Mouse (Mus musculus) heart, postnatal 0 days (tissue): ENCODE measurements around the gene Hmcn1. TPM values are rescaled to one million over a fixed set of nuclear protein-coding genes. Genes with fewer than 3 reads are reported as not detected.
A peak's percentile ranks its signal among the peaks of the same experiment; 100 is the strongest.

Source experiments
- ATAC-seq: fragments of 200-750 bp; cut with Nextera tagmentation; 2 replicates; pipeline ENCODE4 v1.8.0; 2017; ENCODE audit warnings: low read depth, moderate number of reproducible peaks, moderate library complexity; ENCODE audit not compliant: insufficient read depth
- DNase-seq: peaks from one replicate; pipeline ENCODE4 v3.0.0-alpha.2; 2016; ENCODE audit warnings: low spot score
- H3K27ac ChIP-seq: fragments of 300-500 bp; sonication (generic); 2 replicates; pipeline ENCODE4 v1.5.1; 2014; ENCODE audit warnings: low read depth, mild to moderate bottlenecking
- H3K27me3 ChIP-seq: fragments of 300-500 bp; sonication (generic); 2 replicates; pipeline ENCODE4 v1.6.1; 2014; ENCODE audit warnings: low read length, mixed read lengths; ENCODE audit not compliant: control insufficient read depth, insufficient read depth
- H3K36me3 ChIP-seq: fragments of 300-500 bp; sonication (generic); replicated peaks from 2 replicates; pipeline ENCODE4 v1.6.1; 2014; ENCODE audit warnings: low read length, mixed read lengths; ENCODE audit not compliant: control insufficient read depth, insufficient read depth
- H3K4me1 ChIP-seq: fragments of 300-500 bp; sonication (generic); 2 replicates; pipeline ENCODE4 v1.6.1; 2014; ENCODE audit warnings: antibody characterized with exemption; ENCODE audit not compliant: control insufficient read depth, insufficient read depth
- H3K4me2 ChIP-seq: fragments of 300-500 bp; sonication (generic); 2 replicates; pipeline ENCODE4 v1.6.1; 2014; ENCODE audit warnings: low read depth, mild to moderate bottlenecking, low read length, moderate library complexity
- H3K4me3 ChIP-seq: fragments of 300-500 bp; sonication (generic); 2 replicates; pipeline ENCODE4 v1.5.1; 2014; ENCODE audit warnings: low read depth, low read length
- H3K9ac ChIP-seq: fragments of 300-500 bp; sonication (generic); replicated peaks from 2 replicates; pipeline ENCODE4 v1.6.1; 2014; ENCODE audit warnings: low read depth, low read length, mixed read lengths
- H3K9me3 ChIP-seq: fragments of 300-500 bp; sonication (generic); replicated peaks from 2 replicates; pipeline ENCODE4 v1.6.1; 2016; ENCODE audit warnings: low read length; ENCODE audit not compliant: control insufficient read depth
- CTCF ChIP-seq: IDR thresholded peaks from 2 replicates; pipeline ENCODE4 v1.5.1; 2016; ENCODE audit warnings: antibody characterized with exemption, control low read depth, low read depth
- EP300 ChIP-seq: IDR thresholded peaks from 2 replicates; pipeline ENCODE4 v1.6.1; 2016; ENCODE audit warnings: antibody characterized with exemption, low read depth
- WGBS: fragments of 180-500 bp; shearing (Covaris S2); extraction: QIAGEN DNeasy Blood & Tissue Kit; methylation state at CpG from one replicate; pipeline ENCODE4 v1.1.7; 2014; 5-methylcytosine and 5-hydroxymethylcytosine counted together
- polyA plus RNA-seq: library from polyadenylated mRNA; unstranded; fragments of >200 nt; fragmentation: Nextera tagmentation; extraction: Ambion mirVana; gene quantifications from 2 replicates; pipeline ENCODE4 v1.2.1, GENCODE M21; 2015
- total RNA-seq: library from RNA; depleted of rRNA; stranded (reverse); fragments of >200 nt; gene quantifications from 2 replicates; pipeline ENCODE4 v1.2.3, GENCODE M21; 2014; ENCODE audit warnings: low replicate concordance

Hmcn1 gene
- total and polyA plus RNA-seq, 2 experiments from 2014 or later: 18.9 to 59.2 TPM

GRCm38 (mm10) chr1:150580561-150580960, 412.7 kb downstream of the Hmcn1 start:
- Histone ChIP-seq H3K27ac (peak overlapping the region; percentile 11; the same call in 1 of the 2 replicates), H3K27me3 (no peaks in the 10 kb centered on the region), H3K36me3 (peaks cover 61% of the 10 kb centered on the region), H3K4me1 (peaks cover 5% of the 10 kb centered on the region; the same call in 1 of the 2 replicates), H3K4me3 (no peak overlapping the region), H3K4me2 (no peak overlapping the region), H3K9ac (no peak overlapping the region), H3K9me3 (no peaks in the 10 kb centered on the region)
- TF ChIP-seq CTCF: no peak
- TF ChIP-seq EP300: no peak
- 46% methylated on average over 7 of the region's 7 CpGs for WGBS
- DNase-seq (no peak), ATAC-seq (no peak)

DNA sequence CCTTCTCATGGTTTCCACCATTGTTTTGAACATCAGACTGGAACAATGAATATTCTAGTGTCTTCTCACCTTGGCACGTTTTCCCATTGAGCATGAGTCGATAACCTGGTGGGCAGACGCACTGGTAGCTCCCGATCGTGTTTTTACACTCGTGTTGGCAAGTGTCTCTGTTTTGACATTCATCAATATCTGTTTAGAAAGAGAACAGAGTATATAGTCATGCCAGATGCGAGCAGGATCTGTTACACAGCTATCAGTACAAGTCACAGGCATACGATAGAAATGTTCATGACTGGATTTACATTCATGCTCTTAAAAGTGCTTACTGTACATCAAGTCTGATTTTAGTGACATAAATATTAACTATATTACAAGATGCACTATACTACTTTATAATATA, 419.8 kb downstream of the Hmcn1 start:
- WGBS: 94% methylated on average over 8 of the region's 8 CpGs
- TF ChIP-seq EP300: no peak
- TF ChIP-seq CTCF: no peak
- H3K9me3 ChIP-seq: no peaks in the 10 kb centered on the region
- H3K27me3 ChIP-seq: no peaks in the 10 kb centered on the region
- H3K4me2 ChIP-seq: no peak overlapping the region
- no peaks in the 10 kb centered on the region for H3K4me1 ChIP-seq
- no peak overlapping the region for H3K27ac ChIP-seq
- H3K9ac ChIP-seq: no peak overlapping the region
- DNase-seq (no peak), ATAC-seq (no peak)
- no peak overlapping the region for H3K4me3 ChIP-seq
- peaks cover 46% of the 10 kb centered on the region for H3K36me3 ChIP-seq

DNA sequence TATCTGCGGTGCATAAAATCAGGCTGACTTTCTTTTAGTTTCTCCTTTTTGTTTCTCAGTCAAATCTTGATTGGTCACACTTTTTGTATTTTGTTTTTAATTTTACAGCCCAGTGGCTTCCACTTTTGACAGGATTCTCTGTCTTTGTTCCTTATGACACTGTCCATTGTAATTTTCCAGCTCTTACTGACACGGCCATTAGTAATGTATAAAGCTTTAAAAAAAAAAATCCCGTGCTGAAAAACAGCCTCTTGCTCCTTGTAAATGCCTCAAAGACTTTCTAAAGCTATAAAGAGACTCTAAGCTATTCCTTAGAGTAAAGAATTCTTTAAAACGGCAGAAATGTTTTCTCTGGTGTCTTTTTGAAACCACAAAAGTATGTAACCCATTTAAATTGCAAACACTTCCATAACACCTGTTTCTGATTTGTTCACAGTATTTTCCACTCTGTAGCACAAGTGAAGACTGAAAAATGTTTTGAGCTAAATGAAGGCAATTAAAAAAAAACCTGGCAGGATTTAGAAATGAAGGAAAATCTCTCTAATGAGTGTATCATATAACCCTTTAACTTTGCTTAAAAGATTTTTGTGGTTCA, 422.6 kb downstream of the Hmcn1 start:
- Histone ChIP-seq H3K27me3 (no peaks in the 10 kb centered on the region), H3K27ac (no peak overlapping the region), H3K36me3 (peaks cover 35% of the 10 kb centered on the region), H3K4me1 (no peaks in the 10 kb centered on the region), H3K9me3 (no peaks in the 10 kb centered on the region), H3K9ac (no peak overlapping the region), H3K4me2 (no peak overlapping the region), H3K4me3 (no peak overlapping the region)
- TF ChIP-seq CTCF (no peak), EP300 (no peak)
- ATAC-seq (no peak), DNase-seq (no peak)
- 78% methylated on average over 4 of the region's 4 CpGs for WGBS

DNA sequence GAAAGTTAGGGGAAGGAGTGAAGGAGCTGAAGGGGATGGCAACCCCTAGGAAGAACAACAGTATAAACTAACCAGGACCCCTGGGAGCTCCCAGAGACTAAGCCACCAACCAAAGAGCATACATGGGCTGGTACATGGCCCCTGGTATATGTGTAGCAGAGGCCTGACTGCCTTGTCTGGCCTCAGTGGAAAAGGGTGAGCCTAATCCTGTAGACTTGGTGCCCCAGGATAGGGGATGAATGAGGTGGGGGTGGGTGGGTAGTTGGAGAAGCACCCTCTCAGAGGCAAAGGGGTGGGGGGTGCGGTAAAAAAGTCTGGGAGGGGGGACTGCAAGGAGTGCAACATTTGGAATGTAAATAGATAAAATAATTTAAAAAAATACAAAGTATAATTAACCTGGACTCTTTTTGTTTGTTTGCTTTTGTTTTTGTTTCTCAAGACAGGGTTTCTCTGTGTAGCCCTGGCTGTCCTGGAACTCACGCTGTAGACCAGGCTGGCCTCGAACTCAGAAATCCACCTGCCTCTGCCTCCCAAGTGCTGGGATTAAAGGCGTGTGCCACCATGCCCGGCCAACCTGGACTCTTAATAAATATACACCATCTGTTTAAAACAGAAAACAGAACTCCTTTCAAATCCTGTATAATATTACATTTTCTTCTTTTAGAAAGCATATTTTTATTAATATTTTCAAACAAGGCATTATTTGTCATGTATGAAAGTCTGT, 423.3 kb downstream of the Hmcn1 start:
- Histone ChIP-seq H3K27me3 (no peaks in the 10 kb centered on the region), H3K36me3 (peaks cover 39% of the 10 kb centered on the region), H3K4me2 (no peak overlapping the region), H3K4me3 (no peak overlapping the region), H3K9me3 (no peaks in the 10 kb centered on the region), H3K4me1 (no peaks in the 10 kb centered on the region), H3K9ac (no peak overlapping the region), H3K27ac (no peak overlapping the region)
- no peak for ATAC-seq
- whole genome bisulfite sequencing: 91% methylated on average over 5 of the region's 5 CpGs
- TF ChIP-seq CTCF (no peak), EP300 (no peak)
- no peak for DNase-seq

- no peak for DNase-seq
- Histone ChIP-seq H3K36me3 (peaks cover 32% of the 10 kb centered on the region), H3K27ac (no peak overlapping the region), H3K27me3 (no peaks in the 10 kb centered on the region), H3K4me2 (no peak overlapping the region), H3K4me1 (no peaks in the 10 kb centered on the region), H3K9me3 (no peaks in the 10 kb centered on the region), H3K9ac (no peak overlapping the region), H3K4me3 (no peak overlapping the region)
- no peak for ATAC-seq
- TF ChIP-seq EP300 (no peak), CTCF (no peak)
- 75% methylated on average over 4 of the region's 4 CpGs for WGBS
Measured at GRCm38 (mm10) chr1:150566287-150566686, 426.9 kb downstream of the Hmcn1 start.

- no peaks in the 10 kb centered on the region for H3K27me3 ChIP-seq
- no peak for ATAC-seq
- H3K4me3 ChIP-seq: no peak overlapping the region
- H3K9me3 ChIP-seq: no peaks in the 10 kb centered on the region
- no peaks in the 10 kb centered on the region for H3K4me1 ChIP-seq
- DNase-seq: no peak
- peaks cover under 1% of the 10 kb centered on the region; the same call in 1 of the 2 replicates for H3K36me3 ChIP-seq
- TF ChIP-seq CTCF (no peak), EP300 (no peak)
- H3K4me2 ChIP-seq: no peak overlapping the region
- 73% methylated on average over 3 of the region's 3 CpGs for WGBS
- no peak overlapping the region for H3K27ac ChIP-seq
- H3K9ac ChIP-seq: no peak overlapping the region
Measured at GRCm38 (mm10) chr1:150556621-150557020, 436.6 kb downstream of the Hmcn1 start.
